Mouse (Mus musculus): Measurements from ENCODE around the gene Lss. TPM values are rescaled to one million over a fixed set of nuclear protein-coding genes. Genes with fewer than 3 reads are reported as not detected.
A peak's percentile ranks its signal among the peaks of the same experiment; 100 is the strongest.

Gene Lss
- polyA plus RNA-seq (2011; ENCODE audit: insufficient read length, low read depth, missing spikeins), result 32.8 and 34.0 TPM in 2 replicates

GRCm38 (mm10) chr10:76531375-76531774, at the start of gene Lss:
TSS of gene Lss (plus strand) at chr10:76531588.
- Histone ChIP-seq H3K27ac (ENCODE audit: insufficient read depth, low read length) (no peak within 1 kb of the TSS), H3K4me1 (ENCODE audit: control insufficient read depth, insufficient read depth, low read length) (no peaks in the 10 kb centered on the region), H3K4me3 (ENCODE audit: insufficient read depth, low read length) (peak within 1 kb of the TSS; percentile 68)
- TF ChIP-seq POLR2A (IDR thresholded peaks at IDR 0.05; ENCODE audit: low read depth, low read length) (peak; percentile 81), CTCF (IDR thresholded peaks at IDR 0.05; ENCODE audit: borderline replicate concordance, insufficient read depth, low read length) (no peak)

- TF ChIP-seq POLR2A (IDR thresholded peaks at IDR 0.05; ENCODE audit: low read depth, low read length) (no peak), CTCF (IDR thresholded peaks at IDR 0.05; ENCODE audit: borderline replicate concordance, insufficient read depth, low read length) (no peak)
- Histone ChIP-seq H3K4me1 (ENCODE audit: control insufficient read depth, insufficient read depth, low read length) (no peaks in the 10 kb centered on the region), H3K4me3 (ENCODE audit: insufficient read depth, low read length) (no peak overlapping the region), H3K27ac (ENCODE audit: insufficient read depth, low read length) (no peak overlapping the region)
These were observed 45.1 kb upstream of the Lss start for GRCm38 (mm10) chr10:76486302-76486701.

GRCm38 (mm10) chr10:76488265-76488664, 43.1 kb upstream of the Lss start:
- H3K4me1 ChIP-seq (ENCODE audit: control insufficient read depth, insufficient read depth, low read length), result no peaks in the 10 kb centered on the region
- H3K4me3 ChIP-seq (ENCODE audit: insufficient read depth, low read length), result no peak overlapping the region
- TF ChIP-seq CTCF (IDR thresholded peaks at IDR 0.05; ENCODE audit: borderline replicate concordance, insufficient read depth, low read length) (no peak), POLR2A (IDR thresholded peaks at IDR 0.05; ENCODE audit: low read depth, low read length) (no peak)
- no peak overlapping the region for H3K27ac ChIP-seq (ENCODE audit: insufficient read depth, low read length)

GRCm38 (mm10) chr10:76489205-76489604, 42.2 kb upstream of the Lss start:
- Histone ChIP-seq H3K4me1 (ENCODE audit: control insufficient read depth, insufficient read depth, low read length) (no peaks in the 10 kb centered on the region), H3K4me3 (ENCODE audit: insufficient read depth, low read length) (no peak overlapping the region), H3K27ac (ENCODE audit: insufficient read depth, low read length) (no peak overlapping the region)
- TF ChIP-seq POLR2A (IDR thresholded peaks at IDR 0.05; ENCODE audit: low read depth, low read length) (no peak), CTCF (IDR thresholded peaks at IDR 0.05; ENCODE audit: borderline replicate concordance, insufficient read depth, low read length) (no peak)

GRCm38 (mm10) chr10:76493527-76493926, 37.9 kb upstream of the Lss start:
- TF ChIP-seq CTCF (IDR thresholded peaks at IDR 0.05; ENCODE audit: borderline replicate concordance, insufficient read depth, low read length) (no peak), POLR2A (IDR thresholded peaks at IDR 0.05; ENCODE audit: low read depth, low read length) (no peak)

GRCm38 (mm10) chr10:76495501-76495900, 35.9 kb upstream of the Lss start:
- H3K4me3 ChIP-seq (ENCODE audit: insufficient read depth, low read length), result no peak overlapping the region
- no peak overlapping the region for H3K27ac ChIP-seq (ENCODE audit: insufficient read depth, low read length)
- no peak for TF ChIP-seq CTCF (IDR thresholded peaks at IDR 0.05; ENCODE audit: borderline replicate concordance, insufficient read depth, low read length)
- no peak for TF ChIP-seq POLR2A (IDR thresholded peaks at IDR 0.05; ENCODE audit: low read depth, low read length)
- H3K4me1 ChIP-seq (ENCODE audit: control insufficient read depth, insufficient read depth, low read length), result no peaks in the 10 kb centered on the region

More at GRCm38 (mm10) chr10:76493527-76493926, 37.9 kb upstream of the Lss start:
- Histone ChIP-seq H3K4me1 (ENCODE audit: control insufficient read depth, insufficient read depth, low read length) (no peaks in the 10 kb centered on the region), H3K4me3 (ENCODE audit: insufficient read depth, low read length) (no peak overlapping the region), H3K27ac (ENCODE audit: insufficient read depth, low read length) (no peak overlapping the region)

- H3K4me1 ChIP-seq (ENCODE audit: control insufficient read depth, insufficient read depth, low read length), result no peaks in the 10 kb centered on the region
- no peak overlapping the region for H3K4me3 ChIP-seq (ENCODE audit: insufficient read depth, low read length)
- no peak for TF ChIP-seq CTCF (IDR thresholded peaks at IDR 0.05; ENCODE audit: borderline replicate concordance, insufficient read depth, low read length)
- no peak for TF ChIP-seq POLR2A (IDR thresholded peaks at IDR 0.05; ENCODE audit: low read depth, low read length)
- no peak overlapping the region for H3K27ac ChIP-seq (ENCODE audit: insufficient read depth, low read length)
These were observed 35.0 kb upstream of the Lss start for GRCm38 (mm10) chr10:76496366-76496765.

- Histone ChIP-seq H3K4me1 (ENCODE audit: control insufficient read depth, insufficient read depth, low read length) (no peaks in the 10 kb centered on the region), H3K4me3 (ENCODE audit: insufficient read depth, low read length) (no peak overlapping the region), H3K27ac (ENCODE audit: insufficient read depth, low read length) (no peak overlapping the region)
- TF ChIP-seq CTCF (IDR thresholded peaks at IDR 0.05; ENCODE audit: borderline replicate concordance, insufficient read depth, low read length) (no peak), POLR2A (IDR thresholded peaks at IDR 0.05; ENCODE audit: low read depth, low read length) (no peak)
These were observed 33.9 kb upstream of the Lss start for GRCm38 (mm10) chr10:76497522-76497921.

- TF ChIP-seq POLR2A (IDR thresholded peaks at IDR 0.05; ENCODE audit: low read depth, low read length) (no peak), CTCF (IDR thresholded peaks at IDR 0.05; ENCODE audit: borderline replicate concordance, insufficient read depth, low read length) (no peak)
- H3K4me3 ChIP-seq (ENCODE audit: insufficient read depth, low read length), result no peak overlapping the region
- H3K27ac ChIP-seq (ENCODE audit: insufficient read depth, low read length), result no peak overlapping the region
- H3K4me1 ChIP-seq (ENCODE audit: control insufficient read depth, insufficient read depth, low read length), result no peaks in the 10 kb centered on the region
These were observed 27.0 kb upstream of the Lss start for GRCm38 (mm10) chr10:76504271-76504943.

- H3K4me3 ChIP-seq (ENCODE audit: insufficient read depth, low read length), result no peak overlapping the region
- H3K4me1 ChIP-seq (ENCODE audit: control insufficient read depth, insufficient read depth, low read length), result no peaks in the 10 kb centered on the region
- no peak for TF ChIP-seq POLR2A (IDR thresholded peaks at IDR 0.05; ENCODE audit: low read depth, low read length)
- no peak for TF ChIP-seq CTCF (IDR thresholded peaks at IDR 0.05; ENCODE audit: borderline replicate concordance, insufficient read depth, low read length)
- H3K27ac ChIP-seq (ENCODE audit: insufficient read depth, low read length), result no peak overlapping the region
These were observed 25.5 kb upstream of the Lss start for GRCm38 (mm10) chr10:76505865-76506264.
